Mouse (Mus musculus) MEL (cell line): ENCODE measurements at regions not wholly inside any gene's neighbourhood (a gene's known extent, or its start where the extent isn't known, plus 50 kb on each side); places are given as distances from the start of the nearest gene placed in this dataset.

Source experiments
- DNase-seq: peaks from one replicate; pipeline ENCODE4 v3.0.0; 2011; ENCODE audit warnings: low read depth, low spot score
- H3K27ac ChIP-seq: 2 replicates; pipeline ENCODE4 v1.5.1; 2012; ENCODE audit warnings: low read depth, mild to moderate bottlenecking, control low read depth, low read length, moderate library complexity; ENCODE audit not compliant: control insufficient read depth
- H3K27me3 ChIP-seq, 2 experiments: fragments of 150-350 bp in 1 of 2; sonication (generic) in 1 of 2; 2 replicates each; pipeline ENCODE4 v1.6.1; 2012; ENCODE audit warnings: low read length in 2 of 2, mild to moderate bottlenecking in 2 of 2, improper control_type of control experiment in 1 of 2, moderate library complexity in 1 of 2; ENCODE audit not compliant: insufficient read depth in 2 of 2, control insufficient read depth in 1 of 2
- H3K36me3 ChIP-seq, 2 experiments: 2 replicates each; pipeline ENCODE4 v1.6.1; 2012 to 2014; ENCODE audit warnings: low read length in 2 of 2, improper control_type of control experiment in 1 of 2, inconsistent platforms in 1 of 2, mild to moderate bottlenecking in 1 of 2; ENCODE audit not compliant: insufficient read depth in 2 of 2, control insufficient read depth in 1 of 2
- H3K4me1 ChIP-seq, 2 experiments: fragments of 150-350 bp in 1 of 2; sonication (generic) in 1 of 2; 2 replicates each; pipeline ENCODE4 v1.6.1; 2012; ENCODE audit warnings: low read length in 2 of 2, improper control_type of control experiment in 1 of 2, mild to moderate bottlenecking in 1 of 2; ENCODE audit not compliant: insufficient read depth in 2 of 2, control insufficient read depth in 1 of 2
- H3K4me3 ChIP-seq, 2 experiments: fragments of 150-350 bp in 1 of 2; sonication (generic) in 1 of 2; 2 replicates each; pipeline ENCODE4 v1.5.1; 2012; ENCODE audit warnings: low read depth in 2 of 2, low read length in 2 of 2, mild to moderate bottlenecking in 2 of 2, moderate library complexity in 2 of 2, control low read depth in 1 of 2, improper control_type of control experiment in 1 of 2; ENCODE audit not compliant: control insufficient read depth in 1 of 2, insufficient read depth in 1 of 2
- H3K79me2 ChIP-seq: 2 replicates; pipeline ENCODE4 v1.6.1; 2012; ENCODE audit warnings: mild to moderate bottlenecking, low read length, moderate library complexity; ENCODE audit not compliant: control insufficient read depth, poor library complexity, insufficient read depth
- H3K9ac ChIP-seq: 2 replicates; pipeline ENCODE4 v1.6.1; 2012; ENCODE audit warnings: low read depth, mild to moderate bottlenecking, control low read depth, low read length, moderate library complexity; ENCODE audit not compliant: control insufficient read depth, poor library complexity, severe bottlenecking
- H3K9me3 ChIP-seq: fragments of 150-350 bp; sonication (generic); replicated peaks from 2 replicates; pipeline ENCODE4 v1.6.1; 2012; ENCODE audit warnings: mild to moderate bottlenecking, low read length, improper control_type of control experiment, moderate library complexity; ENCODE audit not compliant: insufficient read depth
- CHD2 ChIP-seq: IDR thresholded peaks from 2 replicates; pipeline ENCODE4 v1.6.1; 2011; ENCODE audit warnings: low read length, improper control_type of control experiment
- EP300 ChIP-seq, 2 experiments: IDR thresholded peaks; 2 replicates each; pipeline ENCODE4 v1.6.1; 2011; ENCODE audit warnings: improper control_type of control experiment in 2 of 2, low read length in 2 of 2, low read depth in 1 of 2, mild to moderate bottlenecking in 1 of 2
- ETS1 ChIP-seq: IDR thresholded peaks from 2 replicates; pipeline ENCODE4 v1.6.1; 2012; ENCODE audit warnings: low read depth, mild to moderate bottlenecking, inconsistent platforms, low read length, improper control_type of control experiment, moderate library complexity
- GABPA ChIP-seq: IDR thresholded peaks from 2 replicates; pipeline ENCODE4 v1.6.1; 2012; ENCODE audit warnings: low read depth, mild to moderate bottlenecking, inconsistent platforms, low read length, improper control_type of control experiment, moderate library complexity
- GATA1 ChIP-seq: IDR thresholded peaks from 2 replicates; pipeline ENCODE4 v1.6.1; 2011; ENCODE audit warnings: low read depth, low read length, improper control_type of control experiment
- JUND ChIP-seq: IDR thresholded peaks from 2 replicates; pipeline ENCODE4 v1.6.1; 2011; ENCODE audit warnings: low read depth, mild to moderate bottlenecking, improper control_type of control experiment, low read length
- MAFK ChIP-seq: IDR thresholded peaks from 2 replicates; pipeline ENCODE4 v1.6.1; 2011; ENCODE audit warnings: low read depth, mild to moderate bottlenecking, low read length, improper control_type of control experiment, borderline replicate concordance
- MEF2A ChIP-seq: IDR thresholded peaks from 2 replicates; pipeline ENCODE4 v1.6.1; 2014; ENCODE audit warnings: low read depth, mild to moderate bottlenecking, inconsistent platforms, low read length, improper control_type of control experiment; ENCODE audit not compliant: poor library complexity, insufficient replicate concordance, severe bottlenecking; ENCODE audit errors: extremely low read depth
- MYB ChIP-seq: IDR thresholded peaks from 2 replicates; pipeline ENCODE4 v1.6.1; 2011; ENCODE audit warnings: mild to moderate bottlenecking, low read depth, low read length, improper control_type of control experiment
- NRF1 ChIP-seq: IDR thresholded peaks from 2 replicates; pipeline ENCODE4 v1.6.1; 2014; ENCODE audit warnings: low read depth, mild to moderate bottlenecking, inconsistent platforms, low read length, improper control_type of control experiment, moderate library complexity; ENCODE audit not compliant: poor library complexity, insufficient read depth, severe bottlenecking
- POLR2AphosphoS2 ChIP-seq: IDR thresholded peaks from 2 replicates; pipeline ENCODE4 v1.6.1; 2011; ENCODE audit warnings: low read length, improper control_type of control experiment
- POLR2AphosphoS5 ChIP-seq: IDR thresholded peaks from 2 replicates; pipeline ENCODE4 v1.6.1; 2012; ENCODE audit warnings: low read depth, borderline replicate concordance, mild to moderate bottlenecking, inconsistent platforms, low read length, moderate library complexity, mixed read lengths
- RAD21 ChIP-seq: IDR thresholded peaks from 2 replicates; pipeline ENCODE4 v1.6.1; 2011; ENCODE audit warnings: mild to moderate bottlenecking, low read depth, low read length, improper control_type of control experiment
- SIN3A ChIP-seq: IDR thresholded peaks from 2 replicates; pipeline ENCODE4 v1.6.1; 2012; ENCODE audit warnings: low read length, improper control_type of control experiment, inconsistent platforms
- SMC3 ChIP-seq: IDR thresholded peaks from 2 replicates; pipeline ENCODE4 v1.6.1; 2011; ENCODE audit warnings: low read depth, low read length, improper control_type of control experiment
- TAL1 ChIP-seq: IDR thresholded peaks from 2 replicates; pipeline ENCODE4 v1.6.1; 2012; ENCODE audit warnings: mild to moderate bottlenecking, inconsistent platforms, low read length, moderate library complexity, mixed read lengths
- TBP ChIP-seq: IDR thresholded peaks from 2 replicates; pipeline ENCODE4 v1.8.0; 2011; ENCODE audit warnings: low read depth, low read length, improper control_type of control experiment
- TCF12 ChIP-seq: IDR thresholded peaks from 2 replicates; pipeline ENCODE4 v1.6.1; 2014; ENCODE audit warnings: low read depth, mild to moderate bottlenecking, inconsistent platforms, low read length, improper control_type of control experiment, moderate library complexity
- USF2 ChIP-seq, 2 experiments: IDR thresholded peaks; 2 replicates each; pipeline ENCODE4 v1.6.1; 2011 to 2012; ENCODE audit warnings: improper control_type of control experiment in 2 of 2, low read length in 2 of 2, borderline replicate concordance in 1 of 2, inconsistent platforms in 1 of 2, low read depth in 1 of 2, mild to moderate bottlenecking in 1 of 2; ENCODE audit not compliant: insufficient read depth in 1 of 2

DNA sequence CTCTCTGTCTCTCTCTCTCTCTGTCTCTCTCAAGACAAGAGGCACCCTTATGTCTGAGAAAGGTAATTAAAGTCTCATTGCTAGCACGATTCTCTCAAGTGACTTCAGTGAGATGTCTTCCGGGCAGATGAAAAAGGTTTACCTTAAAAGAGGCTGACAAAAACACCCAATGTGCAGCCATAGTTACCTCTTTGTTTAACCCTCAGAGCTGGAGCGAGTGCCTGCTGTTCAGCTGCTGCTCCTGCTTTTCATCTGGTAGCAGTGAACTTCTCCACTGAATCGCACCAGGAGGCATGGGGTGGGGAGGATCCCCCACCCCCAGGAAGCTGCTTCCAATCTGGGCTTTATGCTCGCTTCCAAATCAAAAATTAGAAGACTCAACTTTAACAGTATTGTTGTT lies 896.0 kb downstream of the Tmem114 start:
- Histone ChIP-seq H3K27me3 (no peaks in the 10 kb centered on the region), H3K79me2 (no peaks in the 10 kb centered on the region), H3K4me3 (no peak overlapping the region), H3K9ac (no peak overlapping the region), H3K36me3 (no peaks in the 10 kb centered on the region), H3K27ac (no peak overlapping the region), H3K4me1 (no peaks in the 10 kb centered on the region), H3K9me3 (no peaks in the 10 kb centered on the region)
- DNase-seq = no peak
- TF ChIP-seq CHD2 (no peak), GATA1 (no peak), POLR2AphosphoS2 (no peak), MYB (no peak), GABPA (no peak), USF2 (IDR thresholded peaks at IDR 0.05; ENCODE audit: borderline replicate concordance in 1 of 2, insufficient read depth in 1 of 2, low read depth in 1 of 2, low read length in 2 of 2) (no peak), TCF12 (no peak), ETS1 (no peak), SIN3A (no peak)

DNA sequence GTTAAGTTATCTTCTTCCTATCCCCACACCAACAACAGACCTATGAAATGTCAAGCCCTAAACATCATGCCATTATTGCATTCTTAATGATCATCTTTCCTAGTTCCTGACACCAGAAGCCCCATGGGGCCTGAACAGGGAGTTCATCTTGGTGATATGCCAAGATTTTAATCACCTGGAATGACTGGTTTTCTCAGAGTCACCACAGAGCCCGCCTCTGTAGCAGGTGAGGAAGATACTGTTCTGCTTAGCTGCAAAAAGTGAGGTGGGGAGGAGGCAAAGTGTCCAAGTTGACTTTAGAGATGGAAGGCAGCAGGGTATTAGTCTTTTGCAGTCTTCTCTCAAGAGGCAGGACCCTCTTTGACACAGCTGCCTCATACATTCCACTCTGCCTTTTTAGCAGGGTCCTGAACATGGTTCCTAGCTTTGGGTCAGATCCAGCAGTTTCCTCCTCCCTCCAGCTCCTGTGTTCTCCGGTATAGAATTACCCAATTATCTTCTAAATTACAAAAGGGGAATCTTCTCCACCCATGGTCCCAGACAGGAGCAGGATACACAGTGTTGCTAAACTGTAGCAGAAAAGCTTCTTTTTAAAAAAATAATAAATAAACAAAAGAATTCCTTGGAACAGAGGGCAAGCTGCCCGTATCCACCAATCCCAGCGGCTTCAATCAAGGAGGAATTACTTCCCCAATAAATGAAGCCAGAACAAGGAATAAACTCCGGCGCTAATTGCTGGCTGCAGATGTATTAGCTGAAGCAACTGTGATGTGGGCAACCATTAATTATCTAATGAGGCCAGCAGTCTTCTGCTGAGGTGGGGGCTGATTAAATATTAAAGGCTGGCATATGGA lies 896.8 kb downstream of the Tmem114 start:
- Histone ChIP-seq H3K4me3 (no peak overlapping the region), H3K36me3 (no peaks in the 10 kb centered on the region), H3K27ac (no peak overlapping the region), H3K27me3 (no peaks in the 10 kb centered on the region), H3K4me1 (no peaks in the 10 kb centered on the region)
- TF ChIP-seq GATA1 (no peak), MAFK (no peak), NRF1 (no peak), ETS1 (no peak), TAL1 (no peak), JUND (no peak), TBP (no peak), RAD21 (no peak), SIN3A (no peak), MEF2A (no peak), EP300 (IDR thresholded peaks at IDR 0.05; ENCODE audit: low read depth in 1 of 2, low read length in 2 of 2) (no peak), SMC3 (no peak), POLR2AphosphoS5 (no peak)
- TF ChIP-seq, all 39 proteins: peak for 0
- DNase-seq = no peak
- Histone ChIP-seq H3K79me2 (no peaks in the 10 kb centered on the region), H3K9ac (no peak overlapping the region), H3K9me3 (no peaks in the 10 kb centered on the region)
